Mouse (Mus musculus): ENCODE measurements around the gene Tmem135. TPM values are rescaled to one million over a fixed set of nuclear protein-coding genes. Genes with fewer than 3 reads are reported as not detected.

Gene Tmem135
- polyA plus RNA-seq, 1 experiment from 2014 or later = 21.0 TPM

- TF ChIP-seq CTCF (IDR thresholded peaks at IDR 0.05; ENCODE audit: low read depth) (no peak), EP300 (optimal IDR thresholded peaks at IDR 0.05) (no peak)
- H3K36me3 ChIP-seq (ENCODE audit: control insufficient read depth, insufficient read depth, low read length) = no peaks in the 10 kb centered on the region
- no peak overlapping the region for H3K4me2 ChIP-seq (replicated peaks; ENCODE audit: low read depth)
- no peak overlapping the region for H3K9ac ChIP-seq (ENCODE audit: low read length)
- no peaks in the 10 kb centered on the region for H3K27me3 ChIP-seq (ENCODE audit: control insufficient read depth, insufficient read depth, low read length)
- H3K27ac ChIP-seq (replicated peaks) = no peak overlapping the region
- DNase-seq (ENCODE audit: low spot score) (no peak), ATAC-seq (ENCODE audit: low FRiP score, low TSS enrichment) (peak; percentile 84)
- H3K9me3 ChIP-seq (ENCODE audit: control insufficient read depth, low read length) = no peaks in the 10 kb centered on the region
- 52% methylated on average over 5 of the region's 5 CpGs for WGBS
- H3K4me1 ChIP-seq (replicated peaks; ENCODE audit: control insufficient read depth, insufficient read depth) = no peaks in the 10 kb centered on the region
- no peak overlapping the region for H3K4me3 ChIP-seq (ENCODE audit: low read depth, low read length)
These were observed 32.4 kb upstream of the Tmem135 start for GRCm38 (mm10) chr7:89436404-89436803.

- no peaks in the 10 kb centered on the region for H3K4me1 ChIP-seq (replicated peaks; ENCODE audit: control insufficient read depth, insufficient read depth)
- no peak overlapping the region for H3K4me2 ChIP-seq (replicated peaks; ENCODE audit: low read depth)
- H3K9me3 ChIP-seq (ENCODE audit: control insufficient read depth, low read length) = no peaks in the 10 kb centered on the region
- DNase-seq (ENCODE audit: low spot score) (no peak), ATAC-seq (ENCODE audit: low FRiP score, low TSS enrichment) (no peak)
- H3K4me3 ChIP-seq (ENCODE audit: low read depth, low read length) = no peak overlapping the region
- no peaks in the 10 kb centered on the region for H3K27me3 ChIP-seq (ENCODE audit: control insufficient read depth, insufficient read depth, low read length)
- H3K27ac ChIP-seq (replicated peaks) = no peak overlapping the region
- H3K36me3 ChIP-seq (ENCODE audit: control insufficient read depth, insufficient read depth, low read length) = no peaks in the 10 kb centered on the region
- 54% methylated on average over 8 of the region's 8 CpGs for WGBS
- no peak overlapping the region for H3K9ac ChIP-seq (ENCODE audit: low read length)
- TF ChIP-seq EP300 (optimal IDR thresholded peaks at IDR 0.05) (no peak), CTCF (IDR thresholded peaks at IDR 0.05; ENCODE audit: low read depth) (no peak)
These were observed 30.0 kb upstream of the Tmem135 start for GRCm38 (mm10) chr7:89433893-89434616.

GRCm38 (mm10) chr7:89433193-89433892 lies 29.3 kb upstream of the Tmem135 start:
- no peak overlapping the region for H3K4me3 ChIP-seq (ENCODE audit: low read depth, low read length)
- H3K4me2 ChIP-seq (replicated peaks; ENCODE audit: low read depth) = no peak overlapping the region
- no peak overlapping the region for H3K27ac ChIP-seq (replicated peaks)
- H3K27me3 ChIP-seq (ENCODE audit: control insufficient read depth, insufficient read depth, low read length) = no peaks in the 10 kb centered on the region
- WGBS = 42% methylated on average over 9 of the region's 9 CpGs
- H3K4me1 ChIP-seq (replicated peaks; ENCODE audit: control insufficient read depth, insufficient read depth) = no peaks in the 10 kb centered on the region
- H3K9me3 ChIP-seq (ENCODE audit: control insufficient read depth, low read length) = no peaks in the 10 kb centered on the region
- ATAC-seq (ENCODE audit: low FRiP score, low TSS enrichment) (no peak), DNase-seq (ENCODE audit: low spot score) (no peak)
- TF ChIP-seq EP300 (optimal IDR thresholded peaks at IDR 0.05) = no peak
- H3K9ac ChIP-seq (ENCODE audit: low read length) = no peak overlapping the region
- no peaks in the 10 kb centered on the region for H3K36me3 ChIP-seq (ENCODE audit: control insufficient read depth, insufficient read depth, low read length)

DNA sequence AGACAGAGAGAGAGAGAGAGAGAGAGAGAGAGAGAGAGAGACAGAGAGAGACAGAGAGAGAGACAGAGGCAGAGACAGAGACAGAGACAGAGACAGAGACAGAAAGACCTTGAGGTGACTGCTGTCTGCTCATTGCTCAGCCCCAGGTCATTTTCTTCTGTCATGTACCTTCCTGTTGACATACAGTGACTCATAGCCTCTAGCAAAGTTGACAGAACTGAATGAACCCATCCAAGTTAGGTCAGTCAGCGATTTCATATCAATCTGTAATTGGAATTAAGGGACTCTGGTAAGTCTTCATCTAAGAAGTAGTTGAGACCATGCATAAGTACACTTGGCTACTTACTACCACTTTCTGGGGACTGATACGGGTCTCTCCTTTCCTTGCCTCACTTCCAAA lies 27.2 kb upstream of the Tmem135 start:
- WGBS = 76% methylated on average over 2 of the region's 2 CpGs
- ATAC-seq (ENCODE audit: low FRiP score, low TSS enrichment) = peak; percentile 72; the same call in 1 of the 2 replicates

DNA sequence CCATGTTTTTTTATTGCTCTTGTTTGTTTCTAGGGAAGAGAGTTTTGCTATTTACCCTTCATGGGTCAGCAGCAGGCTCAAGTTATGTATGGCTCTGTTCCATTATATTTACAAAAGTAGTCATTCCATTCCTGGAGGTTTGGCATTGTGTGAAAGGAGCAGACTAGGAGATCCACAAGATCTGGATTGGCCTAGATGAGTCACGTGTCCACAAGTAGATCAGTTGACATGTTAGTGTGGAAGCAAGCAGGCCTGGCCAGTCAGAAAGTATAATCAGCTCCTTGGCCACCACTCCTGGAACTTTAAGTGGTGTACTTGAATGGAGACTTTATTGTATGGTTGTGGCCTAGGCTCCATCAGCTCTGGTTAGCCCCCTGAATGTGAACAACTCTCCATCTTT lies 25.3 kb upstream of the Tmem135 start:
- H3K9me3 ChIP-seq (ENCODE audit: control insufficient read depth, low read length) = no peaks in the 10 kb centered on the region
- DNase-seq (ENCODE audit: low spot score) = no peak
- no peak overlapping the region for H3K4me3 ChIP-seq (ENCODE audit: low read depth, low read length)
- no peak overlapping the region for H3K27ac ChIP-seq (replicated peaks)
- 54% methylated on average over 1 of the region's 1 CpGs for WGBS
- H3K36me3 ChIP-seq (ENCODE audit: control insufficient read depth, insufficient read depth, low read length) = no peaks in the 10 kb centered on the region
- H3K9ac ChIP-seq (ENCODE audit: low read length) = no peak overlapping the region
- H3K4me2 ChIP-seq (replicated peaks; ENCODE audit: low read depth) = no peak overlapping the region
- no peaks in the 10 kb centered on the region for H3K27me3 ChIP-seq (ENCODE audit: control insufficient read depth, insufficient read depth, low read length)
- TF ChIP-seq EP300 (optimal IDR thresholded peaks at IDR 0.05) (no peak), CTCF (IDR thresholded peaks at IDR 0.05; ENCODE audit: low read depth) (no peak)
- peak; percentile 62 for ATAC-seq (ENCODE audit: low FRiP score, low TSS enrichment)
- H3K4me1 ChIP-seq (replicated peaks; ENCODE audit: control insufficient read depth, insufficient read depth) = no peaks in the 10 kb centered on the region

More for the DNA sequence above, 27.2 kb upstream of the Tmem135 start:
- H3K36me3 ChIP-seq (ENCODE audit: control insufficient read depth, insufficient read depth, low read length) = no peaks in the 10 kb centered on the region
- no peaks in the 10 kb centered on the region for H3K4me1 ChIP-seq (replicated peaks; ENCODE audit: control insufficient read depth, insufficient read depth)
- TF ChIP-seq EP300 (optimal IDR thresholded peaks at IDR 0.05) (no peak), CTCF (IDR thresholded peaks at IDR 0.05; ENCODE audit: low read depth) (no peak)
- no peak overlapping the region for H3K4me3 ChIP-seq (ENCODE audit: low read depth, low read length)
- no peaks in the 10 kb centered on the region for H3K9me3 ChIP-seq (ENCODE audit: control insufficient read depth, low read length)
- H3K27ac ChIP-seq (replicated peaks) = no peak overlapping the region
- DNase-seq (ENCODE audit: low spot score) = no peak
- no peaks in the 10 kb centered on the region for H3K27me3 ChIP-seq (ENCODE audit: control insufficient read depth, insufficient read depth, low read length)
- no peak overlapping the region for H3K9ac ChIP-seq (ENCODE audit: low read length)
- H3K4me2 ChIP-seq (replicated peaks; ENCODE audit: low read depth) = no peak overlapping the region

- H3K9me3 ChIP-seq (ENCODE audit: control insufficient read depth, low read length) = no peaks in the 10 kb centered on the region
- no peak overlapping the region for H3K4me3 ChIP-seq (ENCODE audit: low read depth, low read length)
- H3K4me1 ChIP-seq (replicated peaks; ENCODE audit: control insufficient read depth, insufficient read depth) = no peaks in the 10 kb centered on the region
- ATAC-seq (ENCODE audit: low FRiP score, low TSS enrichment) = no peak
- H3K9ac ChIP-seq (ENCODE audit: low read length) = no peak overlapping the region
- whole genome bisulfite sequencing = 59% methylated on average over 5 of the region's 5 CpGs
- no peak overlapping the region for H3K4me2 ChIP-seq (replicated peaks; ENCODE audit: low read depth)
- H3K27ac ChIP-seq (replicated peaks) = no peak overlapping the region
- H3K27me3 ChIP-seq (ENCODE audit: control insufficient read depth, insufficient read depth, low read length) = no peaks in the 10 kb centered on the region
- DNase-seq (ENCODE audit: low spot score) = no peak
- no peaks in the 10 kb centered on the region for H3K36me3 ChIP-seq (ENCODE audit: control insufficient read depth, insufficient read depth, low read length)
- TF ChIP-seq CTCF (IDR thresholded peaks at IDR 0.05; ENCODE audit: low read depth) (no peak), EP300 (optimal IDR thresholded peaks at IDR 0.05) (no peak)
These were observed 24.8 kb upstream of the Tmem135 start for GRCm38 (mm10) chr7:89428804-89429203.

Data from stomach, postnatal 0 days (tissue).